Mouse (Mus musculus) CD4-positive helper T cell, adult 2 months (primary cell): ENCODE data around the gene Fbxo41.
A peak's percentile ranks its signal among the peaks of the same experiment; 100 is the strongest.

Experiments
- DNase-seq: peaks from one replicate; pipeline ENCODE4 v3.0.0-alpha.2; 2012; ENCODE audit warnings: low read depth, missing footprints, low spot score

Gene Fbxo41

DNA sequence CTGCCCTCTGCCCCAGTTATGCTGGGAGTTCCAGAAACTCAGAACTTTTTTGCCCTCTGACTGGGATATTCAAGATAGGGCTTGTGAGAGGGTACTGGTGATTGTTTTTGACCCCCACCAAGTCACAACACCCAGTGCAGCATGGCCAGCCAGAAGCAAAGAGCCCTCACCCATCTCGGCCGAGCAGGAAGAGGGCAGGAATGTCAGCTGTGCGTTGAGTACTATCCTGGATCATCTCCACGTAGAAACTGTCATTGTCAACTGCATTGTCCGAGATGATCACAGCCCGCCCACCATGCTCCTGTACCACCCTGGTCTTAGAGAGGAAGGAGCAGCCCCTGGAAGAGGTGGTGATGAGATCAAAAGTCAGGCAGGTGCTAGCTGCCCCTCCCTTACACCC, 55.4 kb downstream of the Fbxo41 start:
- DNase-seq, result no peak

DNA sequence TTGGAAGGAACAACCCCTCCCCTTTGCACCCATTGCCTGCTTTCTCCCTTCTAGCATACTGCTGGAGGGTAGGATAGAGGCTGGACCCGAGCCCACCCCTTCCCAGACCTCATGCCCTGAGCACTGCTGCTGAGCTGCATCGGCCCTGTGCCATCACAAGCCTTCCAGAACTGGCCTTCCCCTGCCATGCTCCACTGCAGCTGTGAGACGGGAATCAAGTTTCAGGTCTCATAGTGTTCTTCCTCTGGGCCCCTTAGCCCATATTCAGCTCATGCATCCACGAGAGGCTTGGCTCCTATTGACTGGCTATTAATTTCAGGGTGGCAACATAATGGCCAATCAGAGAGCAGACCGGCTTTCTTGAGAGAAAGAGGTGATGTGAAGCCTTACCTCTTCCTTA, 57.5 kb downstream of the Fbxo41 start:
- DNase-seq, result no peak

DNA sequence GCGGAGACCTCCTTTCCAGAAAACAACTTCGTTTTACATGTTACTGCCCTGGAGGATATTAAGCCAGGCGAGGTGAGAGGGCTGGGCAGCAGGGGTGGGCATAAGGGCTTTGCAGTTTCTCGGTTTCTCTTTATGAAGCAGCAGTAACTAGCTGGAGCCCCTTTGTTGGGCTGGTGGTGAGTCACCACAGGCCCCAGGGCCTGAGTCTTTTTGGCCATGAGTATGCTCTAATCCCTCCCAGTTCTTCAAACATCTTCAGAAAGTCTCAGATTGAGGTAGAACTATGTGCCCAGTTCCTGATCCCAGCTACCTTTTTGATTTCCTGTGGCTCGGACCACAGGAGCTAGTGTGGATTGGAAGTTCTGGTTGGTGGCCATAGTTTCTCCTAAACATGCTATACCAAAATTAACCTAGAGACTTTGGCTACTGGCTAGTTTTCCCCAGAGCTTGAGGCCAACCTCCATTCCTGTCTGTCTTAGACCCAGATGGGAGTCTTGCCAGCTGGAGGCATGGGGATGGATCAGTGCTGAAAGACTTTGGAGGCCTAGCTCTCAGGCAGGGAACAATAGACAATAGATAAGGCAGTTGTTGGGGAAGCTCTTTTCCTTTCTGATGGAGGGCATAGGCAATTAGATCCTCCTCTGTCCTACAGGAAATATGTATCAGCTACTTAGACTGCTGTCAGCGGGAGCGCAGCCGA, 58.4 kb downstream of the Fbxo41 start:
- DNase-seq, result no peak

DNA sequence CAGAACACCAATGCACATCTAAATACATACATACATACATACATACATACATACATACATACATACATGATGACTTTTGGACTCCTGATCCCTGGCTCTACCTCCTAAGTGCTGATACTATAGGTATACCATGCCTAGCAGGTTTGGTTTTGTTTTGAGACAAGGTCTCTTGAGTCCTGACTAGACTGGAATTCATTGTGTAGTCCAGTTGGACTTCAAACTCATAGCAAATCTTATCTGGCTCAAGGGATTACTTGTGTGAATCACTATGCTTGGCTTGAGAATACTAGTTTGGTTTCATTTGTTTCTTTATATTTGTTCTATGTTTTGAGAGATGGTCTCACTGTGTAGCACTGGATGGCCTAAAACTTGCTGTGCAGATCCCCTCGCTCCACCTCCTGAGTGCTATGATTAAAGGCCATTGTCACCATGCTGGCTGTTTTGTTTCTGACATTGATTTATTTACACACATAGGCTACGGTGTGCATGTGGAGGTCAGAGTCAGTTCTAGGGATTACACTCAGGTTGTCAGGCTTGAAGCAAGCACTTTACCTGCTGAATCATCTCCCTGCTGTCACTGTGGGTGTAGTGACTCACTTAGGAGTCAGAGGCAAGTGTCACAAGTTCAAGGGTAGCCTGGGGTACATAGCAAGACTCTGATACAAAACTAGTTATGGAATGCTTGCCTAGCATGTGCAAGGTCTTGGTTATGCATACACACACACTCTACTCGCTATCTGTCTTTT, 59.1 kb downstream of the Fbxo41 start:
- DNase-seq, result no peak

DNA sequence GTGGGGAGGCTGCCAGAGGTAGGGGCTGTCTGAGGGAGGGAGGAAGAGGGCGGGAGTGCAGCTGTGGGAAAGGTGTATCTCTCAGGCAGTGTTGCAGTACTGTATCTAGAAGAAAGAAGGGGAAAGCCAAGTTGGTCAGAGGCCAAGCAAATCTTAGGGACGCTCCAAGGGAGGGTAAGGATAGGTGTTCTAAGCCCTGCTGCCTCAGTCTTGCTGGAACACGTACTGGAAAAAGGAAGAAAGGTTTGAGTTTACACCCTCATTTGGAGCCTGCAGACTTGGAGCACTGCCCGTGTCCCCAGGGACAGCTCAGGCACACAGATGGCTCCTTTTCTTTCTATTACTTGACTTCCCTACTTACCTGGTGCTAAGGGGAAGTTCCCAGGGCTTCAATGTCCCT, 61.7 kb downstream of the Fbxo41 start:
- DNase-seq, result no peak

DNA sequence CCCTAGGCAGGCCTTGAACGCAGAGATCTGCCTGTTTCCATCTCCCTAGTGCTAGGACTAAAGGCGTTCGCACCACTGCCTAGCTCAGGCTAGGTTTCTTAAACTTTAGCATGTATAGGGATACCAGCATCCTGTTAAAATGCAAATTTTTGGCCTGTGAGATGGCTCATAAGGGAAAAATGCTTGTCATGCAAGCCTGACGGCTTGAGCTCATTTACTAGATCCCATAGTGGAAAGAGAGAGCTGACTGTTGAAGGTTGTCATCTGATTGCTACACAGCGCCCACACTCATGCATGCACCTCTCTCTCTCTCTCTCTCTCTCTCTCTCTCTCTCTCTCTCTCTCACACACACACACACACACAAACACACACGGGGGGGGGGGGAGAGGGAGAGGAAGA, 66.2 kb downstream of the Fbxo41 start:
- no peak for DNase-seq

DNA sequence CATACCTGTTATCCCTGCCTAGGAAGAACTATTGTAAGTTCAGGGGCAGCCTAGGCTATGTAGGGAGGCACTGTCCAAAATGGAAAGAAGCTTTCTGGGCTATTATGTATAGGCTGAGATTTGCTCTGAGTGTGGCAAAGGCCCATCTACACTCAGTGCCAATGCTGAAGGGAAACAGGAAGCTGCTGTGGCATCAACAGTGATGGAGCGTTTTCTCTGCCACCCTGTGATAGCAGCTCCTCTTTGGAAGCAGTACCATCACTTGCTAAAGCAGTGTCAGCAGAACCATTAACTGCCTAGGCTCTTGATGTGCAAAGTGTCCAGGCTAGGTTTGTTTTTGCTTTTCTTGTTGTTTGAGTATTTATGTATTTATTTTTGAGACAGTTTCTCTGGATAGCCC, 66.6 kb downstream of the Fbxo41 start:
- no peak for DNase-seq

DNA sequence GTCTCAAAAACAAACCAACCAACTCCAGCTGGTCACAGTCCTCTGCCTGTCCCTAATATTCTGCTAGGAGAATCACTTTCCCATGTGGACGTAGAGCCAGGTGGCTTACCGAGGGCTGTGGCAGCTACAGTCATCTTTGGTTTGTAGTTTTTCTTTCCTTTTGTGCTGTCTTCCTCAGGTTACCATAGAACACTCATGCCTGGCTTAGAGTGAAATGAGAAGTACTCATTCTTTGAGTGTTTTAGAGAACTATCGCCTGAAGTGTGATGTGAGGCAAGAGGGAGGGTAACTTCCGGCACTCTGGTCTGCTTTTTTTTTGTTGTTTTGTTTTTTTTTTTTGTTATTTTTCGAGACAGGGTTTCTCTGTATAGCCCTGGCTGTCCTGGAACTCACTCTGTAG, 68.9 kb downstream of the Fbxo41 start:
- DNase-seq, result no peak

DNA sequence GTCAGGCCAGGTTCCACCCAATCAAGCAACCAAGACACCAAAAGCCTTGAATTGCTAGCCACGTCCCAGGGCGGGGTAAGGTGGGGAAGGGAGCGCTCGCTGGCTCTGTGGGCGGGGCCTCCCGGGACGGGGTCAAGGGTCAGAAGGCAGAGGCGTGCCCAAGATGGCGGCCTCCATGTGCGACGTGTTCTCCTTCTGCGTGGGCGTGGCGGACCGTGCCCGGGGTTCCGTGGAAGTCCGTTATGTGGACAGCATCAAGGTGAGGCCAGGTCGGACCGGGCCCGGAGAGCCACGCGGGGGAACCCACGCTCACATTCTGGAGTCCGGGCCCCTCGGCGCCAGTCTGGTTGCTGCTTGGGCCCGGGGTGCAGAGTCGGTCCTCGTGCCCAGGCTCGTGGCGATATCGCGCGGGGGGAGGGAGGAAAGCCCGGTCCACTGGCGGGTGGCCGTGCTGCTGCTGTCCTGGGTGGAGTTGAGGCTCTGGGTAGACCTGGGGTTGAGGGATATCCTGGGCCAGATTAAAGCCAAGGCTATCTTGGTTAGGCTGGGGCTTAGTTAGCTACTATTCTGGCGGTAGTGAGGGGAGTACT, 70.9 kb downstream of the Fbxo41 start, which contains the start of gene Smyd5:
Gene Smyd5 (plus strand): TSS at position 148 of the 590 bp plus-strand sequence.
- DNase-seq, result peak; percentile 88

DNA sequence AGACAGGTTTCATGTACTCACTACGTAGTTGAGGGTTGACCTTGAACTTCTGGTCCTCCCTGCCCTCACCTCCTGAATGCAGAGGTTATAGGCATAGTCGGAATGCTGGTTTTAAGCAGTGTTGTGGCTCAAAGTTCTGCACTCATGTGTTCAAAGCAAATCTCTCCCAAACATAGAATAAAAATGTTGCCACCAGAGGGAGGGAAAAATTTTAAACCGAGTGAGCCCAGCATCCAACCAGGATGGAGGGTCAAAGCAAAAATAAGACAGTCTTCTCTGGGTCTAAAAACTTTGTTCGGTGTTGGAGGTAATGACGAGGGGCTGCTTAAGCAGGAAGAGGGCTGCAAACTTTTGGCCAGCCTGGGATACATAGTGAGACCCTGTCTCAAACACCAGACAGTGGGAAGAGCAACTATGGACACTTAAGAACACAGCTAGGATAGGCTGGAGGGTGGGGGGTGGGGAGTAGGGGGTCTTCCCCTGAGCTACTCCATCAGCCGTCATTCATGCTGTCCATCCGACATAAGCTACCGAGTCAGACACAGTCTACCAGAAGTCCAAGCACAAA, 71.4 kb downstream of the Fbxo41 start:
- DNase-seq, result no peak

DNA sequence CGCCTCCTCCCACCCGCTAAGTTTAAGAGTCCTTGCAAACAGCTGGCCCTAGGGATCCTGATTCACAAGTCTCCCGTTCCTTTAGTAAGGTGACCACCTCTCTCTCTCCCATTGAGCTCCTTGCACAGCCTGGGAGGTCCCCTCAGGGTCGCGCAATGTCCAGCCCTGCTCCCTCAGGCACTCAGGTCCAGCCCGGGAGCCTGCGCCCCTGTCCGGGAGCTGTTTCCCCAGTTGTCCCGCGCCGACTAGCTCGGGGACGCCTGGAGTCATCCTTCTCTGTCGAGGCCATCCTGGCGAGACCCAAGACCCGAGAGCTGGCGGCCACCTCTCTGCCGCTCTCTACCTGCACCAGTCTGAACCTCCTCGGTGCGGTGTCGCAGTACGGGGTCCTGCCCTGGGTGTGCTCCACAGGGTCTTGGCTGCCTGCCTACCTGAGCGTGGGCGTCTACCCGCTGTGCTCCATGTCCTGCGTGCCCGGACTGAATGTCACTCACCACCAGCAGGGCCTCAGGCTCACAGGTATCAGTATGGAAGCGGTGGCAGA, 78.9 kb downstream of the Fbxo41 start, which contains the start of gene Noto:
Gene Noto (plus strand): TSS at position 51 of the 544 bp plus-strand sequence.
- no peak for DNase-seq
